Mouse (Mus musculus) liver, embryonic 11.5 days (tissue): ENCODE measurements around the gene Oasl1. TPM values are rescaled to one million over a fixed set of nuclear protein-coding genes. Genes with fewer than 3 reads are reported as not detected.
"Not testable (repeated sequence)": the region's sequence is repeated elsewhere in the genome, so short reads cannot be mapped to it uniquely, and the experiment has no call there.

Source experiments
- ATAC-seq: fragments of 200-750 bp; cut with Nextera tagmentation; replicated peaks from 2 replicates; pipeline ENCODE4 v1.8.0; 2017; ENCODE audit warnings: moderate number of reproducible peaks, mild to moderate bottlenecking, moderate TSS enrichment, moderate library complexity; ENCODE audit not compliant: low FRiP score
- DNase-seq: peaks from one replicate; pipeline ENCODE4 v3.0.0-alpha.2; 2017; ENCODE audit warnings: low spot score
- H3K27ac ChIP-seq: fragments of 300-500 bp; sonication (generic); 2 replicates; pipeline ENCODE4 v1.5.1; 2014; ENCODE audit warnings: mild to moderate bottlenecking, low read depth, low read length, control low read depth
- H3K27me3 ChIP-seq: fragments of 300-500 bp; sonication (generic); replicated peaks from 2 replicates; pipeline ENCODE4 v1.6.1; 2014; ENCODE audit warnings: low read length, mixed read lengths; ENCODE audit not compliant: control insufficient read depth, insufficient read depth
- H3K36me3 ChIP-seq: fragments of 300-500 bp; sonication (generic); 2 replicates; pipeline ENCODE4 v1.6.1; 2014; ENCODE audit warnings: mild to moderate bottlenecking, low read length, moderate library complexity, mixed read lengths; ENCODE audit not compliant: control insufficient read depth, insufficient read depth
- H3K4me1 ChIP-seq: fragments of 300-500 bp; sonication (generic); replicated peaks from 2 replicates; pipeline ENCODE4 v1.6.1; 2014; ENCODE audit warnings: low read length, mixed read lengths; ENCODE audit not compliant: control insufficient read depth, insufficient read depth
- H3K4me2 ChIP-seq: fragments of 300-500 bp; sonication (generic); 2 replicates; pipeline ENCODE4 v1.6.1; 2014; ENCODE audit warnings: mild to moderate bottlenecking, control low read depth, moderate library complexity
- H3K4me3 ChIP-seq: fragments of 300-500 bp; sonication (generic); 2 replicates; pipeline ENCODE4 v1.5.1; 2014; ENCODE audit warnings: low read depth, low read length, control low read depth
- H3K9ac ChIP-seq: fragments of 300-500 bp; sonication (generic); 2 replicates; pipeline ENCODE4 v1.6.1; 2014; ENCODE audit warnings: low read depth, low read length, control low read depth
- H3K9me3 ChIP-seq: fragments of 300-500 bp; sonication (generic); 2 replicates; pipeline ENCODE4 v1.6.1; 2016; ENCODE audit warnings: low read length, inconsistent platforms, mixed read lengths; ENCODE audit not compliant: control insufficient read depth
- WGBS: fragments of 180-500 bp; shearing (Covaris S2); extraction: QIAGEN DNeasy Blood & Tissue Kit; methylation state at CpG from one replicate; pipeline ENCODE4 v1.1.7; 2014; 5-methylcytosine and 5-hydroxymethylcytosine counted together
- polyA plus RNA-seq: library from polyadenylated mRNA; unstranded; fragments of >200 nt; fragmentation: Nextera tagmentation; extraction: Ambion mirVana; gene quantifications from 2 replicates; pipeline ENCODE4 v1.2.1, GENCODE M21; 2014

Oasl1 gene
- polyA plus RNA-seq, 1 experiment from 2014 or later = 0.36 TPM

DNA sequence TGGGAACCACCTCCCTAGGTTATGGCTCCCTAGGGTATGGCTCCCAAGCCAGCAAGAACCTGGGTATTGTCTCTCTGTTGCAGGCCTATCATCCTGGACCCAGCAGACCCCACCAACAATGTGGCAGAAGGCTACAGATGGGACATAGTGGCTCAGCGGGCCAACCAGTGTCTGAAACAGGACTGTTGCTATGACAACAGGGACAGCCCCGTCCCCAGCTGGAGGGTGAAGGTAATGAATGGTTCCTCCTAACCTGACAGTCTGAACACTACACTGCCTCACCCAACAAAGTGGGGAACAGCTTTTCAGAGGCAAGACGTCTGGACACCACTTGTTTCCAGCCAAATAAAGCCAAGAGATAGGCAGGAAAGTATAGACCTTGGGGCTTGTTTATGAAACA lies 12.8 kb downstream of the Oasl1 start:
- WGBS = 30% methylated on average over 3 of the region's 3 CpGs

DNA sequence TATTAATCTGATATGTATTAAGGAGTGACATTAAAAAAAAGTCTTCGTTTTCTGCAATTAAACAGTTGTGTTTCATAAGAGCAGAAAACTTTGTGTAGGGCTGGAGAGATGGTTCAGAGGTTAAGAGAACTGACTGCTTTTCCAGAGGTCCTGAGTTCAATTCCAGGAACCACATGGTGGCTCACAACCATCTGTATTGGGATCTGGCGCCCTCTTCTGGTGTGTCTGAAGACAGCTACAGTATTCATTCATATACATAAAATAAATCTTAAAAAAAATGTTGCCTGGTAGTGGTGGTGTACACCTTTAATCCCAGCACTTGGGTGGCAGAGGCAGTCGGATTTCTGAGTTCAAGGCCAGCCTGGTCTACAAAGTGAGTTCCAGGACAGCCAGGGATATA lies 18.1 kb downstream of the Oasl1 start:
- not testable (repeated sequence) for H3K27me3 ChIP-seq, H3K36me3 ChIP-seq, H3K4me3 ChIP-seq, DNase-seq, H3K27ac ChIP-seq, H3K9ac ChIP-seq, H3K4me1 ChIP-seq, ATAC-seq, H3K9me3 ChIP-seq
- peak overlapping the region; percentile 89 for H3K4me2 ChIP-seq
- WGBS = 47% methylated on average over 3 of the region's 3 CpGs

More for the DNA sequence above, 12.8 kb downstream of the Oasl1 start:
- H3K27me3 ChIP-seq = no peaks in the 10 kb centered on the region
- DNase-seq (no peak), ATAC-seq (no peak)
- no peaks in the 10 kb centered on the region for H3K36me3 ChIP-seq
- no peak overlapping the region for H3K4me3 ChIP-seq
- H3K9ac ChIP-seq = no peak overlapping the region
- no peak overlapping the region for H3K4me2 ChIP-seq
- H3K4me1 ChIP-seq = no peaks in the 10 kb centered on the region
- no peaks in the 10 kb centered on the region; the same call in 1 of the 2 replicates for H3K9me3 ChIP-seq
- no peak overlapping the region for H3K27ac ChIP-seq

DNA sequence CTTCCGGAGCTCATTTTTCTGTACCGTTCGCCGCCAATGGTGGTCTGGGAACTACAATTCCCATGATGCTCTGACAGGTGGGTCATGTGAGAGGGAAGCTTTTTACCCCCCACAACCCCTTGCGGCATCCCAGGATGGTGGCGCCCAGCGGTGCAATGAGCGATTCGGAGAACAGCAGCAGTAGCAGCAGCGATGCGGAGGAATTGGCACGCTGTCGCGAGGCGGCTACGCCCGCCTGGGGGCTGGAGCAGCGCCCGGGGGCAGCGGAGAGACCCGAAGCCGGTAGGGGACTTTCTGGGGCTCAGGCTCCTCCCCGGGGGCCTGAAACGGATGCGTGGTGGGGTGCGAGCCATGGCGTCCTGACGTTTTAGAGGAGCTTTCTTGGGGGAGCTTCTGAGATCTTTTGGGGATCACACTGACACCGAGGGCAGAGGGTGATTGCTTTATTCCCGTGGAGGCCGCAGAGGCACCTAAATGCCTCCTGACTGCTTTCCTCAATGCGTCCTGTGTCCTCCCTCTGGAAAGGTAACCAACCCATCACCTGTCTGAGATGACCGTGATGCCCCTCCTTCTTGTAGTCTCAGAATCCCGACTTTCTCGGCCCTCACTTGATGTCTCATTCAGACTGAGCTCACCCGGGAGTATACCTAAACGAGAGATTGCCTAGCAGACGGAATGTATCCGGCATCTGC lies 19.2 kb downstream of the Oasl1 start, which contains the start of gene 2210016L21Rik:
Gene 2210016L21Rik, plus strand, starts transcription at position 85 of the 692 bp plus-strand sequence.
- Histone ChIP-seq H3K4me1 (peaks cover 7% of the 10 kb centered on the region; the same call in 1 of the 2 replicates), H3K27me3 (no peaks in the 10 kb centered on the region), H3K27ac (peak within 1 kb of the TSS; percentile 88), H3K36me3 (peaks cover 12% of the 10 kb centered on the region), H3K9me3 (no peaks in the 10 kb centered on the region; the same call in 1 of the 2 replicates), H3K9ac (peak within 1 kb of the TSS; percentile 84), H3K4me2 (peak within 1 kb of the TSS; percentile 89), H3K4me3 (peak within 1 kb of the TSS; percentile 94)
- 2% methylated on average over 39 of the region's 39 CpGs for WGBS
- DNase-seq = peak; percentile 83
- ATAC-seq = peak; percentile 94

DNA sequence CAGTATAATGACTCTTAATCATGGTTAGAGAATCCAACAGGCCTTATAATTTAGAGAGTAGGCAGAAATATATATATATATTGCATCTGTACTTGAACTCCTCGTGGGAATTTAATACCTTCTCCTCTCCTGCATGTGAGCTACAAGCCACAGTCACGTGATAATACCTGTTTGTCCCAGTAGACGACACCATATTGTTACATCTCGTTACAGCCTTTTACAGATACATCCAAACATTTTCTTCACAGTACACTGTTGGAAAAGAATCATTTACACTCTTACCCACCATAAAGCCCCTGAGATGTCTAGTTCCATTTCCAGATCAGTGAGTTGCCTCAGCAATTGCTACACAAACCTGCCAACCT lies 19.7 kb downstream of the Oasl1 start:
- H3K4me3 ChIP-seq = peak overlapping the region; percentile 94
- H3K36me3 ChIP-seq = peaks cover 15% of the 10 kb centered on the region

DNA sequence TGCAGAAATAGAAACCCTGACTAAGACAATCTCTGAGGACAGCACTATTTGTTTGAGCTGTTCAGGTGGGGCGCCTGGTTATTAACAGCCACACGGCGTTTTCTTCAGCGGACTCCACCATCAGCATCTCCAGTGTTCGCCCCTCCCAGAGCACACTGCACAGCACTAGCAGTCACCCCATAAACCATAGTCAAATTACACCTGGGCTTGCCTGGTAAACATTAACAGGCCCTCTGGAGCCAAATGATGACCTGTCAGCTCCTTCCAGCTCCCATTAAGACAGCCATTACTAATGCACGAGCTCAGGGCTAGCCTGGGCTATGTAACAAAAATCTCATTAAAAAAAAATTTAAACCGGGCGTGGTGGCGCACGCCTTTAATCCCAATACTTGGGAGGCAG lies 22.0 kb downstream of the Oasl1 start:
- 93% methylated on average over 10 of the region's 10 CpGs for WGBS
- Histone ChIP-seq H3K27ac (no peak overlapping the region), H3K4me3 (no peak overlapping the region), H3K9me3 (no peaks in the 10 kb centered on the region), H3K4me1 (peaks cover 7% of the 10 kb centered on the region; the same call in 1 of the 2 replicates), H3K9ac (no peak overlapping the region), H3K4me2 (no peak overlapping the region), H3K36me3 (peaks cover 30% of the 10 kb centered on the region), H3K27me3 (no peaks in the 10 kb centered on the region)
- ATAC-seq = no peak
- DNase-seq = no peak

More for the DNA sequence above, 19.7 kb downstream of the Oasl1 start:
- Histone ChIP-seq H3K9ac (peak overlapping the region; percentile 84), H3K27ac (no peak overlapping the region), H3K9me3 (no peaks in the 10 kb centered on the region; the same call in 1 of the 2 replicates), H3K4me2 (peak overlapping the region; percentile 89), H3K4me1 (peaks cover 7% of the 10 kb centered on the region; the same call in 1 of the 2 replicates), H3K27me3 (no peaks in the 10 kb centered on the region)
- DNase-seq (no peak), ATAC-seq (no peak)
- 40% methylated on average over 4 of the region's 4 CpGs for WGBS

DNA sequence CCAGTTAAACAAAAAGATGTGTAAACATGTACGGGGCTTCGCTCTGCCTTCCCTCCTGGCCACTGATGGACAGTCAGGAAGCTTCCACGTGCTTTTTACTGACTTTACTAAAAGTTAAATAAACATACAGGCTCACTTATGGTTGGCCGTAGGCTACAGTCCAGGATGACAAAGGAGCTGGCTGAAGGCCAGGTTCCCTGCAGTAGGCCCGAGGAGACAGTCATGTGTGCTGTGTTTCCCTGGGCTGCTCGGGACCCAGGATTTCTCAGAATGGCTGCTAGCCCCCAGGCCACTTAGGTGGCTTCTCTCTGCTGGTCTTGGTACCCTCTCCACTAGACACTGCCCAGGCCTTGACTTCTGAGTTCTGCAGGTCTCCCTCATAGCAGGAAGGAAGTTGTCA lies 25.9 kb downstream of the Oasl1 start:
- WGBS = 74% methylated on average over 6 of the region's 6 CpGs
- ATAC-seq = no peak
- Histone ChIP-seq H3K27ac (no peak overlapping the region), H3K4me1 (no peaks in the 10 kb centered on the region; the same call in 1 of the 2 replicates), H3K4me2 (no peak overlapping the region), H3K27me3 (no peaks in the 10 kb centered on the region), H3K36me3 (peaks cover 30% of the 10 kb centered on the region), H3K4me3 (no peak overlapping the region), H3K9ac (no peak overlapping the region), H3K9me3 (no peaks in the 10 kb centered on the region)
- no peak for DNase-seq

DNA sequence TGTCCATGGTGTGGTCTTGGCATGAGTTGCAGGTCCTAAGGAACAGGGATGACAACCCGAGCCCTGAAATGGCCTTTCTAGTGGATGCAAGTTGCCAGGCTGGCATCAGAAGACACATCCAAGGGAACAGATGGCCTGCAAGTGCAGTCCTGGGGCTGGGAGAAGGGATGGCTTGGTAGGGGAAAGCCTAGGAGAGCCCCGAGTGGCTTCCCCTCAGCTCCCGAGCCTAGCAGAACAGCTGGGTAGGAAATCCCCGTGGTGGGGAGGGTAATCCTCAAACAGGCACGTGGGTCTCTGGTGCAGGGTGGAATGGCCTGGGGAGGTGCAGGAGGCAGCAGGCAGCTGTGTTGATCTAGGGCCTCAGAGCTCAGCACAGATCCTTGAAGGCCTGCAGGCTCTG lies 26.3 kb downstream of the Oasl1 start:
- H3K4me1 ChIP-seq = no peaks in the 10 kb centered on the region; the same call in 1 of the 2 replicates
- no peak for ATAC-seq
- H3K9ac ChIP-seq = no peak overlapping the region
- 65% methylated on average over 5 of the region's 5 CpGs for WGBS
- H3K9me3 ChIP-seq = no peaks in the 10 kb centered on the region
- H3K27ac ChIP-seq = no peak overlapping the region
- H3K4me2 ChIP-seq = no peak overlapping the region
- DNase-seq = no peak
- H3K36me3 ChIP-seq = peaks cover 30% of the 10 kb centered on the region
- no peak overlapping the region for H3K4me3 ChIP-seq
- H3K27me3 ChIP-seq = no peaks in the 10 kb centered on the region

DNA sequence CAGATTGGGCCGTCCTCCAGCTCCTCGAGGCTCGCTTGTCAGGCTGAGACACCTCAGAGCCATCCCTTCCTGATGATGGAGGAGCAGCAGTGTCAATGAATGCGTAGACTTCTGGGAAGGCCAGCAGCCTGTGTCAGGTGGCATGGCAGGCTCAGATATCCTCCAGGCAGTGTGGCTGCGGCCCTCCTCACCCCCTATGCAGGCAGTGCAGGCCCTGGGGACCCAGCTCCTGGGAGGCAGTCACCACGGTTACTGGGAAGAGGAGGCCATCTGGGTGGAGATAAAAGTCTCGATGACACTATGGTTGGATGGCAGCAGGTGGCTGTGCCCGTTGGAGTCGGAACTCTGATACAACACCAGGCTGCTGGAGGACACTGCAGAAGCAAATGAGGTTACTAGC lies 26.8 kb downstream of the Oasl1 start:
- no peak overlapping the region for H3K4me3 ChIP-seq
- H3K36me3 ChIP-seq = peaks cover 30% of the 10 kb centered on the region
- DNase-seq = no peak
- WGBS = 82% methylated on average over 9 of the region's 9 CpGs
- no peak overlapping the region for H3K9ac ChIP-seq
- no peak for ATAC-seq
- no peak overlapping the region for H3K27ac ChIP-seq
- H3K9me3 ChIP-seq = no peaks in the 10 kb centered on the region
- H3K4me2 ChIP-seq = no peak overlapping the region
- no peaks in the 10 kb centered on the region for H3K27me3 ChIP-seq
- no peaks in the 10 kb centered on the region; the same call in 1 of the 2 replicates for H3K4me1 ChIP-seq

DNA sequence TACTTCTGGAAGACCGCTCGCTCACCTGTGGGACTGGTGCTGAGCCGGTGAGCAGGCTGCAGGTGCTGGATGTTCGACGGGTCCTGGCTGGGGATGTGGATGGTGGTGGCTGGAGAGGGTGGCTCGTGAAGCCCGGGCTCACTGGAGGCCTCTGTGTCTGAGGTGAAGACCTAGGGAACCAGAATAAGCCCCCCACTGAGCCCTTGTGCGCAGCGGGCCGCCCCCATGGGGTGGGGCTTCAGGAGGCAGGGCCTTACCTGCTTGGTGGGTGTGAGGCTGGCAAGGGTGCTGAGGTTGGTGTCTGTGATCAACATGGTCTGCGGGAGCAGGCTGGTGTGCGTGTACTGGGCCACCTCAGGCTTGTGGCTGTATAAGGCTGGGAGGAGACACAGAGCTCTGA lies 27.6 kb downstream of the Oasl1 start:
- no peak overlapping the region for H3K27ac ChIP-seq

More for the DNA sequence above, 27.6 kb downstream of the Oasl1 start:
- no peaks in the 10 kb centered on the region for H3K9me3 ChIP-seq
- ATAC-seq (no peak), DNase-seq (no peak)
- 70% methylated on average over 12 of the region's 12 CpGs for WGBS
- H3K9ac ChIP-seq = no peak overlapping the region
- H3K36me3 ChIP-seq = peaks cover 29% of the 10 kb centered on the region
- no peaks in the 10 kb centered on the region for H3K27me3 ChIP-seq
- H3K4me1 ChIP-seq = no peaks in the 10 kb centered on the region; the same call in 1 of the 2 replicates
- H3K4me3 ChIP-seq = no peak overlapping the region
- no peak overlapping the region for H3K4me2 ChIP-seq
